Mouse (Mus musculus) ES-CJ7 (cell line): ENCODE measurements around the gene Rdh5.

ENCODE experiments used
- DNase-seq: peaks from one replicate; pipeline ENCODE4 v3.0.0; 2011; ENCODE audit warnings: low read depth, low spot score

Gene Rdh5

GRCm38 (mm10) chr10:128866042-128866441, 56.6 kb downstream of the Rdh5 start:
- peak; percentile 26 for DNase-seq
